Mouse (Mus musculus) A20 (cell line): ENCODE results near the gene 1110008P14Rik.
"Not testable (repeated sequence)": the region's sequence is repeated elsewhere in the genome, so short reads cannot be mapped to it uniquely, and the experiment has no call there.

Experiments
- DNase-seq: peaks from one replicate; pipeline ENCODE4 v3.0.0-alpha.2; 2011; ENCODE audit warnings: low read depth, low spot score

1110008P14Rik gene

DNA sequence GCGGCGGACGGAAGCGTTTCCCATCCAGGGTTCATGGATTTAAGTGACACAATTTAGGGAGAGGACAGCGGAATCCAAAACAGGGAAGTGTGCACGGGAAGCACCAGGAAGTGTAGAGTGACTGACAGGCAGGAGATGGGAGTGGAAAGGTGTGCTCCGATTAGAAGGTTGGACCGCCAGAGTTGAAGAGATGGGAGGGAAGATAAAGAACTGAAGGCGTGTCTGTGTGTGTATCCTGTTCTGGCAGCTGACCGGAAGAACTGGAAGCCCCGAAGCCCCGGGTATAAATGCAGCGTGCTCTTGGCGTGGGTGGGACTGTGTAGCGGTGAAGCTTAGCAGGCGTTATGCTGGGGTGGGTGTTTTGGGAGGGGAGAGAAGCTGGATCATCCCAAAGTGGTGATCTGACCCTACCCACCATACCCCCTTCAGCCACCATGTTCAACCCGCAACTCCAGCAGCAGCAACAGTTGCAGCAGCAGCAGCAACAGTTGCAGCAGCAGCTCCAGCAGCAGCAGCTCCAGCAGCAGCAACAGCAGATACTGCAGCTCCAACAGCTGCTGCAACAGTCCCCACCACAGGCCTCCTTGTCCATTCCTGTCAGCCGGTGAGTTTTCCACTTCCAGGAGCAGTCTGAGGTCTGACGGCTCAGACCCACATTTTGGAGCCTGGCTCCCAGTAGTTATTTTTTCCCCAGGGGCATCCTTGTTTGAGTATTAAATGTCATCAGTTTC, 18.2 kb downstream of the 1110008P14Rik start:
- peak; percentile 47 for DNase-seq

DNA sequence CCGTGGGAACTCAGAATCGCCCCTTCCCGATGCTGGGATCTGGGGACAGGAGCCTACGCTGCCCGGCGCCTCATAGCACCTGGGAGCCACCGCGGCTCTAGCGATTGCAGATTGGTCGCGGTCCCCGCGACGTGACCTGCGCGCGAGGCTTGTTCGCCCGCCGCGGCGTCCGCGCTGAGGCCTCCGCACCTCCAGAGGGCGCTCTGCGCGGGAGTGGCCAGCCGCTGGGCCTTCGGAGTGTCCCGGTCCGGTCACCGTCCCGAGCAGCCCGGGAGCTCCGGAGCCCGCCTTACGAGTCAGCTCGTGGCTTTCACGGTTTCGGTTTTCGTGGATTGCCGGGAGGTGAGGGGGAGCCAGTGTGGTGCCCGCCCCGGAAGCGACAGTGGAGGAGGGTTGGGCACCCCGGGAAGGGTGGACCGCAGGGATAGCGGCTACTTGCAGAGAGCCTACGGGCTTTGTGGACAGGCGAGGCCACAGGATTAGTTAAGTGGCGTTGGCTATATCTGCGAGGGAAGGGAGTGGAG, 18.9 kb downstream of the 1110008P14Rik start:
- DNase-seq: peak; percentile 92

DNA sequence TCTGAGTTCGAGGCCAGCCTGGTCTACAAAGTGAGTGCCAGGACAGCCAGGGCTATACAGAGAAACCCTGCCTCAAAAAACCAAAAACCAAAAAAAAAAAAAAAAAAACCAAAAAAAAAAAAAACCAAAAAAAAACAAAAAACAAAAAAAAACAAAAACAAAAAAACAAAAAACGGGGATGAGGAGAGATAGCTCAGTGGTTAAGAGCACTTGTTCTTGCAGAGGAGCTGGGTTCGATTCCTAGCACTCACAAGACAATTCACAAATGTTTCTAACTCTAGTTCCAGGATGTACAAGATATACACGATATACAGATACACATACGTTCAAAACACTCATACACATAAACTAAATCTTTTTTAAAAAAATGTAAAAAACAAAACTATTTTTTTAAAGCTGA, 19.5 kb downstream of the 1110008P14Rik start:
- not testable (repeated sequence) for DNase-seq

DNA sequence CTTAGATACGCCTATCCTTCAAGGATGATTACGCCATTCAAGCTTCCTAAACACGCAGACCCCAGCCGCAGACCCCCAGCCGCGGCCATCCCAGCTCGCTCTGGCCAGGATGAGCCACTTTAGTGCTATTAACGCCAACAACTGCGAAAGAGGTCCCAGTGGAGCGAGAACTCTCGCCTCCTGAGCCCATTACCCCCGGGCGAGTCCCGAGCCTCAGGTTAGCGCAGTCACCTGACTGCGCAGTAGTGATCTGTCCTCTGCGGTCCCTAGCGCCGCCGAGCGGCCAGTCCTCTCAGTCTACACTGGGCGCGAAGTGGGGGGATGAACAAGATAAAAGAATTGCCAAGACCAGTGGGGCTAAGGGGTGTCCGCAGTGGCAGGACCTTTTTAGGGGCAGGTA, 20.3 kb downstream of the 1110008P14Rik start:
- DNase-seq: peak; percentile 87

DNA sequence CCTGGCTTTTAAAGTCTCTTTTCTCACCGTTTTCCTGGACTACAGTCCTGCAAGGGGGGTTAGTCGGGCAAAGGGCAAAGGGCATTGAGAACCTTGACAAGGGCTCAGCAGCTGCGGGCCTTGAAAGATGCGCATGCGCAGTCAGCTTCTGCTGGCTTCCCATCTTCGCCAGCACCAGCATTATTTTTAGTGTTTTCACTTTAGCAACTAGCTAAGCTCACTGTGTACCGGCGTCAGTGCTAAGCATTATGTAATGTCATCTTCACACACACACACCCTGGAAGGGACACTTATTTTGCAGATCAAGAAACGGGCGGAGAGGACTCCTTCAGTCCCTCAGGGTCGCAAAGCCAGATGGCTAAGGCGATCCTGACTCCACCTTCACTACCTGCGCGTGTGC, 21.0 kb downstream of the 1110008P14Rik start:
- peak; percentile 80 for DNase-seq

DNA sequence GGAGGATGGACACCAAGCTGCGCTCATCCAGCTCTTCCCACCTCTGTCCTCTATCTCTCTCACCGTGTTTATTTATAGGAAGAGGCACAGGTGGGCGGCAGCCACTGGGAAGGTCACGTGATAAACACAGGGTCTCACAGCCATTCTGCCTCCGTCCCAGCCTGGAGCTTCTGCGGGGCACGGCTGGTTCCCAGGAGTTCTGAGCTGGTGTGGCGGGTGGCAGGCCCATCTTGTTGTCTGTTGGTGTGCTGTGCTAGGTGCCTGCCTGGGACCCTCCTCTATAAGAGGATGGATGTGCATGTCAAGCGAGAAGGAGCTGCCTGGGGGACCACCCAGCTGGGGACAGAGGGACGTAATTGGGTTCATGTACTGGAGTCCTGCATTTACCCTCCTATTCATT, 23.4 kb downstream of the 1110008P14Rik start:
- DNase-seq: no peak

DNA sequence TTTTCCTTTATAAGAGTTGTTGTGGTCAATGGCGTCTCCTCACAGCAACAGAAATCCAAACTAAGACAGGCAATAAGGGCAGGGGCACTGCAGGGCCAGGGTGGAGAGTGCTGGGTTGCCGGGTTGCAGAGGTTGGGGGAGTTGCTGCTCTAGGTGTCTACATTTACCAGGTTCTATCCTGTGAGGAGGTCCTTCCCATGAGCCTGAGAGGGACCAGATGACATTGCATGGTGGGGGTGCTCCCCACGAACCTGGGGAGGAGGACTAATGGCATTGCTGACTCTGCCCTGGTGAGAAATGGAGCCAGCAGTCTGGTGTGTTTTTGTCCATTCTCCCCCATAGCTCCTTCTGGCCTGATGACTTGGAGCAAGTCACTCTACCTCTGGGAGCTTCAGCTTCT, 24.0 kb downstream of the 1110008P14Rik start:
- no peak for DNase-seq

DNA sequence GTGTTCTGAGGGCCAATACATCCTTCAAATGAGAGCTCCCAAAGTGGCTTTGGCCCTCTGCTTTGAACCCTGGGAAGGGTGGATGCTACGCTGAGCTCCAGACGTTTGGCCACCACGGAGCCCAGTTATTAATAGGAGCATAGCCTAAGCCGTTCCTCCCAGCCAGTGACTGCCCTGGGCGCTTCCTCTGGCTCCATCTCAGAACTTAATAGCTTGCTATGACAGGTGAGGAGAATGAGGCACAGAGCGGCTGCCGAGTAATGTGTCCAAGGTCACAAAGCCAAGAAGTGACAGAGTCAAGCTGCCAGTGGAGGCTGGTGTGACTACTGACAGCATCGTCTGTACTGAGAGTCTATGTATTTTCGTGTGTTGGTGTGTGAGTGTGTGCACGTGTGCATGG, 25.5 kb downstream of the 1110008P14Rik start:
- DNase-seq: no peak

DNA sequence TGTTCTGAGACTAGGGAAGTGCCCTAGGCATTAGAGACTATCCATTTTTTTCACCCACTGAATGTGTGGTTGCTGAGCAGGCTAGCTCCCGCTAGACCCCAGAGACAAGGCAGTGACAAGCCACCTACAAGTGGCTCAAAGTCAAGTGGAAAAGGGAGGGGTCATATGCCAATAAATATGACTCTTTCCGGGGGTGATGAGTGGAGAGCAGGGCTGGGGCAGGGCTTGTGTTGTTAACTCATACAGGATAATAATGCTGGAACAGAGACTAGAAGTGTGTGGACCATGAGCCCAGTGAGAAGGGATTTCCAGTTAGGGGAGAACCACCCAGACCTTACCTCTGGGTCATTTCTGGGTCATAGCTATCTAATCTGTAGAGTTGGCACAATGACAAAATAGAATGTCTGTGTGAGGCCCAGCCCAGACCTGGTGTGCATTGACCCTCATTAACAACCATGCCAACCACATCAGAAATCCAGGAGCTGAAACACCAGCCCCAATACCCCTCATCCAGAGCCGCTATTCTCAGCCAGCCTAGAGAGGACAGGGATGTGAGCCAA, 27.3 kb downstream of the 1110008P14Rik start:
- no peak for DNase-seq

DNA sequence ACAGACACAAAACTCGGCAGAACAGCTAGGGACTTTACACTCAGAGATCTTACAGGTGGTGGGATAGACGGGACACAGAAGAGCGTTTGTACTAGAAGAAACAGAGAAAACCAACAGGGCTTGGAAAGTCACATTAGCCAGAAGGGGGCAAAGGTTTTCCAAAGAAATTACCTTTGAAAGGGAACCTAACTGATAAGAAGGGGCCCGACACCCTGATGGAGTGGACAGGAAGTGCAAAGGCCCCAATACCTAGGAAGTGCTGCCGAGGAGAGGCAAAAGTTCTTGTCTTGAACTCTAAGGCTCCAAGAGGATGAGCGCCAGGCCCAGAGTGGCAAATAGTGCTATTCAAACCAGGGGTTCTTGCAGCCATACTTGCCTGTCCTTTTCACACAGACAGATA, 27.9 kb downstream of the 1110008P14Rik start:
- no peak for DNase-seq

DNA sequence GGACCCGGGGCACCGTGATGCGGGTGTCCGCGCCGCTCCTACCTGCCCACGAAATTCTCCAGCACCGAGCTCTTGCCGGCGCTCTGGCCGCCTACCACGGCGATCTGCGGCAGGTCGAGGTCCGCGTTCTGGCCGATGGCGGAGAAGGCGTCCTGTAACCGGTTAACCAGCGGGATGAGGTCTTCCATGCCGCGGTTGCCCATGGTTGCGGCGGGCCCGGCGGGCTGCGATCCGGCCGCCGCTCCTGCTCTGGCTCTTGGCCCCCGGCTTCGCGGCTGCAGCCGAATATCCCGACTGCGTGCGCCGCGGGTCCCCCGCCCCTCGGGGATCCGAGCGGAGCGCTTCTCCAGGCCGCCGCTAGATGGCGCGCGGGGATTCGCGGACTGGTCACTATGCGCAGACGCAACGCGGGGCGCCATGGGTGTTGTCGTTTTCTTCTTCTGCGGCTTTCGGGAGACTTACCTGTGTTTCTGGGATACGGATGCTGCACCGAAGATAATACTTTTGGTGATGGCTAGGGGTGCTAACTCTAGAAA, 28.7 kb downstream of the 1110008P14Rik start, which contains the start of gene Dnm1:
Gene Dnm1, minus strand, starts transcription at position 332 of the 536 bp plus-strand sequence.
- DNase-seq: peak; percentile 83

DNA sequence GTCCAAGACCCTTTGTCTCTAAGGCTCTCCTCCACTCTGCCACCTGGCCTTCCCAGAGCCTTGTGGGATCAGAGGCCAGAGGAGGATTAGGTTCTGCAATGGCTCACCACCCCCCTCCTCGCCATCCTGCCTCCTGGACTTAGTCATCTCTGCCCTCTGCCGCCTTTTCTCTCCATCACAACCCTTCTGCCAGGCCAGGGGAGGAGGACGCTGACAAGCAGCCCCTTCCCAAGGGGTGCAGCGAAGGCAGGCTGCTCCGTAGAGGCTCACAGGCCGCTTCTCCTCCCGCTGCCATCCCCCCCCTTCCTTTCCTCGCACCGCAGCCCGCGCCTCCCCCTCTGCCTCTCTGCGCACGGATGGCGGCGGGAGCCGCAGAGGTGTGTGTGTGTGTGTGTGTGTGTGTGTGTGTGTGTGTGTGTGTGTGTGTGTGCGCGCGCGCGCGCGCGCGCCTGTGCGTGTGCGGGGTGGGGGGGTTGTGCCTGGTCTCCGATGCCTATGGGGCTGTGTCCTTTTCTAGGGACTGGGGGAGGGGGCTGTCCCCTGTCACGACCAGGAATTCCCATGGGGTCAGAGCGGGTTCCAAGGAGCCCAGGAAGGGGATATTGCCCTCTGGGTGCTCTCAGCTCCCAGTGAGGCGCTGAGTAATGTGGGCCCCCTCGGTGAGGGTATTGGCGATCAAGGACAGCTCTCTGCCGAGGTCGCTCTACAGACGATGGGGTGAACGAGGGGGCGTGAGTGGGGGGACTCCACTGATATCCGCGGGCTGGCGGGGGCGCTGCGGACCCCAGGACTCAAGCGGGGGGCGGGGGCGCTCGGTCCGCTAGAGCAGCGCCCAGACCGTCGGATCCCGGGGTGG, 29.4 kb downstream of the 1110008P14Rik start, which contains the start of gene Ciz1:
Gene Ciz1, plus strand, starts transcription at position 177 of the 856 bp plus-strand sequence.
- no peak for DNase-seq

DNA sequence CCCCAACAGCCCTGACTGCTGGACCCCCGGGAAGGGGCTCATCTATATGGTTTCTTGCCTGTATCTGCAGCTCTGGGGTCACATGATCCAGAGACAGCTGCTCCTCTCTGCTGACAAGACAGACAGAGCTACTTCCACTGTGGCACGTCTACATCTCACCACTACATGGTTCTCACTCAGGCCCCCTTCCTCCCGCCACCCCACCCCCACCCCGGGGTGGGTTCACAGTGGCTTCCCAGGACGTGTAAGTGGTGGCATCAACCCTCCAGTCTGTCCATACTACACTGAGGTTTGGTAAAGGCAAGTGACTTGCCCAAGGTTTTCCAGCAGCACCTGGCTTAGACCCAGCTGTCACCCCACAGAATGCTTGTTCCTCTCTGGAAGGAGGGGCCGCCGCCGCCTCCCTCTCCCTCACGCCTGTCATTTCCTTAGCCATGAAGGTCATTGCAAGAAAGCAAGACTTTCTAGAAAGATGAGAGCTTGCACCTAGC, 30.2 kb downstream of the 1110008P14Rik start:
- DNase-seq: no peak

DNA sequence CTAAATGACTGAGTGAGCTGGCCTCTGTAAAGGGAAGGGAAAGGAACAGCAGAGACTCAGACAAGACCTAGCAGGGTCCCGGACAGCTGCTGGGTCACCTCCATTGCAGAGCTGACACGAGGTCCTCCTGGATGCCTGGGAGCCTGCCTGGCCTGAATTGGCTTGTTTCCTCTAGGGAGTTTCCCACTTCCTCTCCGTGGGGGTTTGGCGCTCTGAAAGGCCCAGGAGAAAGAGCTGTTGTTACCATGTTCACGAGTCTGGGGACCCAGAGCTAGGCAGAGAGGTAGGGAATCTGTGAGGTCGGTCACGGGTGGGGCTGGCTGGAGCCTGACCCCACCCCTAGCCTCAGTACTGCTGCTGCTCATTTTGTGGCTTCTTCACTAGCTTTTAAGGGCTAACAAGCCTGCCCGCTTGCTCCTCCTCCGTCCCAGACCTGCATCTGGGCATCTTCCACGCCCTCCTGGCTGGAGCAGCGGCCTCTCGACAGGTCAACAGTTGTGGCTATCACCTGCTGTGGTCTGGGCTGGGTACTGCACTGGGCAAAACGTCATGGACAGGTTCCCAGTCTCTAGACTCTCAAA, 31.2 kb downstream of the 1110008P14Rik start:
- DNase-seq: no peak

DNA sequence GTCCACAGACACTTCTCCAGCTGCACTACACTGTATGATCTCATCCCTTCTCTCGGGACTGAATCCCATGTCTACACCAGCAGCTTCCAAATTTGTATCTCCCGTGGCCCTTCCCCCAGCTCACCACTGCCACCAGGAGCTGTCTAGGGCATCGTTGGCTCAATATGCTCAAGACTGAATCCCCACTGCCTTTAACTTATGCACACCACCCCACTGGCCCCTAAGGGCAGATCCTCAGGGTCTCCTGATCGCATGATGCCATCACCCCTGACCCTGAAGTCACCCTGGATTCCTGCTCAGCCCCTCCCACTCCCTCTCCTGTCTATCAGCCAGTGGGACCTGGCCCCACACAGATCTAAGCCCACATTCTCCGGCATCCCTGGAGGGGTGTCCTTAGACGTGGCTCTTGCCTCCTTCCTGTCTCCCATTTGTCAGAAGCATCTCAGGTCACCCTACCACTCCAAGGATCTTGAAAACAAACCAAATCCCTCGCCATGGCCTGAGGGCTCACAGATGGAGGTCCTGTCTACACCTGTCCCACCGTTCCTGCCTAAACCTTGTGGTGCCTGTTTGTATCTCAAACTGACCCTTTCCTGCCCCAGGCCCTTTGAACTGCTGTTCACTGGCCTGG, 32.0 kb downstream of the 1110008P14Rik start:
- DNase-seq: no peak

DNA sequence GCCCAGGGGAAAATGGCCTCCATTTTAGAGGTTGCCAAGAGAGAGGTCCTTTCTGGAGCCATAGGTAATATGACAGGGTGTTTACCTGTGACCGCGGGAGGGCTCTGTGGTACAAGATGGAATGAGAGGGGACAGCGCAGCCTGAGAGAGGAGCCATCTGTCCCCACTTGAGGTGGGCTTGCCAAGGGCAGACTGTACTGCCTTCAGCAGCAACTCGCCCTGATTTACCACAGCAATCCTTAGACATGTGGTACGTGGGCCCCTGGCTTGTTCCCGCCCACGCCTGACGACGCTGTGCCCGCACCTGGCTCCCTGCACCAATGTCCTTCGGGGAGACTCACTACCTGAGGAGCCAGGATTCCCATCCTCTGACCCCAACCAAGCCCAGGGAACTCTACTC, 33.4 kb downstream of the 1110008P14Rik start:
- DNase-seq: no peak

DNA sequence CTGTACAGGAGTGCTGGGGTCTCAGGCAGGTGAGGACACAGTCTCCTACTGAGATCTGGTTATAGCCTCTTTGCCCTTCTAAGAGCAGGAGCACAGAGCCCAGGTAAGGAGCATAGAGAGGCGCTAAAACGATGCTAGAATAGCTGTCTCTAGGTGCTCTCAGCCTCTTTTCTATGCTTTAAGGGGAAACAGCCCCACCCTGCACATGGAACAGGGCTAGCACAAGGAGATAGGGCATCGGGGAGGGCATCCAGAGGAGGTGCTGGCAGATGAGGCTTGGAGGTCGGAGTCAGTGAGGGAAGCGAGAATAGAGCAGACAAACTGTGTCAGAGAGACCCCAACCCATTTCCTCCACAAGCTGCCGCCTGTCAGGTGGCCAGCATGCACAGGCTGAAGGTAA, 34.7 kb downstream of the 1110008P14Rik start:
- DNase-seq: no peak

DNA sequence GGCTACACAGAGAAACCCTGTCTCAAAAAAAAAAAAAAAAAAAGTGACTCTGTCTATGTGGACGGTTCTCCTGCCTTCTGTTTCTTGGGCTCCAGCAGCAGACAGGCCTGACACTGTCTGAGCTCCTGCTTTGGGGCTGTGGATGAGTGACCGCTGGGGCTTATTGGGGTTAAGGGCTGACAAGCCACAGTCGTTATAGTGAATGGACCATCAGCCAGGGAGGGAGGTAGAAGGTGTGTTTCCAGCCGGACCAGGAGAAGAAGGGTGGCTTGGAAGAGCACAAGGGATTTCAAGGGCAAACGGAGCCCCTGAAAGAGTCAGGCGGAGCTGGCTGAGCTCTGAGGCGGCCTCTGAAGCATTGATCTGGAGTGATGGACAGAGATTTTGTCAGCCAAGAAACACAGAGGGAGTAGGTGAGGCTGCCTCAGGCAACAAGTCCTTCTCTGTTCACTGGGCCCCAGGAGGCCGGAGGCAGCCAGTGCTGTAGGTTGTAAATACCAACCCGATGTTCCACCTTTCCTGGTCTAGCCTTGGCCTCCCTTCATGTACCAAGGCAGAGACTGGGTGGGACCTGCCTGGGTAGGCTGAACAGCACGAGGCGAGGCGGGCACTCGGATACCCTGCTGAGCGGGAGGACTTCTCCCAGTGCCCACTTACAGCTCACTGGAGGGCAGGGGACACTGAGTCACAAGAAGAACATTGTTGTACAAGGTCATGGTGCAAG, 37.0 kb downstream of the 1110008P14Rik start:
- no peak for DNase-seq

DNA sequence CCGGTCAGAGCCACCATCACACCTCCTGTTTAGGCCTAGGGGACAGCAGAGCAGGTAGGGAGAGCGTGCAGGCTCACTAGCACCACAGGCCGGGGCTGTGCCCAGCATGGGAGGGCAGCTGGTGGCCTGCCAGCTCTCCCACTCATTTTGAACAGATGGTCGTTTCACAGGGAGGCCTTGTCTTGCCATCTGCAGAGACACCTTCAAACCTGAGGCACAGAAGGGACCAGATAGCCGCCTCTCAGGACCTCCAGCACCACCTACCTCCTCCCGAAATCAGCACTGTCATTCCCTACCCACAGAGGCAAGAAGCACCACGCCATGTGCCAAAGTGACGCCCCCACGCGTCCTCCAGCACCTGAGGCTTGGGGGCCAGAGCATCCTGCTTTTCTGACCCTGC, 37.7 kb downstream of the 1110008P14Rik start:
- no peak for DNase-seq

DNA sequence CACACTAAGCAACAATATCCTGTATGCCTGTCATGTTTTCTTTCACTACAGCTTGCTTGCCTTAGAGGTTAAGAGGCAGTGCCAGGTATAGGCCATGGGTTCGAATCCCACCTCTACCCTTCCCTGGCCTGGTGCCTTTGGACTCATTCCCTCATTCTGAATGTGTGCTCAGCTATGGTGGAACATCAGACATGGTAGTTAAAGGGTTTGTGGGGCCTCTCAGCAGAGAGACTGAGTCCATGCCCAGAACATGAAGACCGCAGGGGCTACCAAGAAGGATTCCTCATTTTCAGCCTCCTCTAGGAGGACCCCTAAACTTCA, 38.4 kb downstream of the 1110008P14Rik start:
- no peak for DNase-seq
